Mouse (Mus musculus) liver, adult 2 months (tissue): Measurements from ENCODE around the gene Dnal1.

Experiments
- CTCF ChIP-seq: fragments of 200-500 bp; IDR thresholded peaks from 2 replicates; pipeline ENCODE4 v1.5.1; 2011; ENCODE audit warnings: low read depth, low read length, control low read depth
- POLR2A ChIP-seq: fragments of 200-500 bp; IDR thresholded peaks from 2 replicates; pipeline ENCODE4 v1.6.1; 2011; ENCODE audit warnings: low read length, control low read depth; ENCODE audit not compliant: insufficient read depth; ENCODE audit errors: extremely low read depth

DNA sequence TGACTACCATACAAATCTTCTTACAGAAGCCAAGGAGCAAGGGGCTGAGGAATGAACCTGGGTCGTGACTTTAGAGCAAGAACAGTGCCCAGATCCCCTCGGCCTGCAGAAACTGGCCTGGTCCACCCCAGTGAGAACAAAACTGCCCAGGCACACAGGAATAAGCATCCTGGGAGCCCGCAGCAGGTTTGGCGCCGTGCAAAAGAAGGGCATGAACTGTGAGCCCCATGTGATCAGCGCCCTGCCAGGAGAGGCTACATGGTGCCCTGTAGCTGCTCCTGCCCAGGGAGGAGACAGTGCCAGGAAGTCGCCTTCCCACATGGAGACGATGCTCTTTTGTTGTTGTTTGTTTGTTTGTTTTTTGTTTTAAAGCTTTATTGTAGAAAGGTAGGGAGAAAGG lies 49.5 kb upstream of the Dnal1 start:
- TF ChIP-seq CTCF (no peak), POLR2A (no peak)
